Mouse (Mus musculus) left cerebral cortex, postnatal 25 days (tissue): Measurements from ENCODE around the gene 1700021F05Rik. TPM values are rescaled to one million over a fixed set of nuclear protein-coding genes. Genes with fewer than 3 reads are reported as not detected.
A peak's percentile ranks its signal among the peaks of the same experiment; 100 is the strongest.
"Not testable (repeated sequence)": the region's sequence is repeated elsewhere in the genome, so short reads cannot be mapped to it uniquely, and the experiment has no call there.

ENCODE experiments used
- DNase-seq, 2 experiments: peaks; one replicate each; pipeline ENCODE4 v3.0.0; 2022; ENCODE audit warnings: low spot score in 2 of 2, mixed read lengths in 1 of 2
- intact Hi-C: fragments of 180-260 bp; cut with DNase I; formaldehyde crosslinking; loops from one replicate; pipeline ENCODE4 v1.15.1; 2025
- total RNA-seq, 2 experiments: library from RNA; stranded (reverse); gene quantifications; 2 replicates each; pipeline ENCODE4 v1.2.3; 2021

1700021F05Rik gene
- total RNA-seq, 2 experiments from 2014 or later = 42.5 to 42.8 TPM

- intact Hi-C loops = no loop called here
- DNase-seq = no peak
These were observed 8.6 kb upstream of the 1700021F05Rik start for GRCm38 (mm10) chr10:43549411-43549810.

- no peak for DNase-seq
- intact Hi-C loops = loop anchor here (1.0 kb wide), 1 partner anchor 62 kb away; no protein-coding TSS in a partner anchor
These were observed 355 bp upstream of the 1700021F05Rik start for GRCm38 (mm10) chr10:43541153-43541544.

GRCm38 (mm10) chr10:43539746-43540310 is 966 bp downstream of the 1700021F05Rik start:
- intact Hi-C loops = no loop called here
- DNase-seq = peak in 1 of 2 experiments; percentile 20

- intact Hi-C loops = no loop called here
- DNase-seq = no peak
These were observed 2.0 kb downstream of the 1700021F05Rik start for GRCm38 (mm10) chr10:43538831-43539230.

- no peak for DNase-seq
These were observed 3.1 kb downstream of the 1700021F05Rik start for GRCm38 (mm10) chr10:43537652-43538051.

GRCm38 (mm10) chr10:43534382-43534781 is 6.4 kb downstream of the 1700021F05Rik start:
- DNase-seq = no peak
- intact Hi-C loops = no loop called here

More at GRCm38 (mm10) chr10:43537652-43538051, 3.1 kb downstream of the 1700021F05Rik start:
- intact Hi-C loops = no loop called here

- DNase-seq = peak; percentile 17 to 53
These were observed 13.2 kb downstream of the 1700021F05Rik start for GRCm38 (mm10) chr10:43527283-43528269.

GRCm38 (mm10) chr10:43523931-43524330 is 16.9 kb downstream of the 1700021F05Rik start, which contains the start of gene Gm9803:
Gene Gm9803, plus strand, starts transcription at chr10:43524084.
- DNase-seq, intact Hi-C loops: not testable (repeated sequence)

More at GRCm38 (mm10) chr10:43527283-43528269, 13.2 kb downstream of the 1700021F05Rik start:
- intact Hi-C loops = no loop called here

- intact Hi-C loops = no loop called here
- DNase-seq = no peak
These were observed 20.8 kb downstream of the 1700021F05Rik start for GRCm38 (mm10) chr10:43519977-43520376.

GRCm38 (mm10) chr10:43518368-43518767 is 22.4 kb downstream of the 1700021F05Rik start:
- DNase-seq = no peak

GRCm38 (mm10) chr10:43517836-43518235 is 23.0 kb downstream of the 1700021F05Rik start:
- intact Hi-C loops = no loop called here
- no peak for DNase-seq

More at GRCm38 (mm10) chr10:43518368-43518767, 22.4 kb downstream of the 1700021F05Rik start:
- intact Hi-C loops = no loop called here

- DNase-seq = no peak
- intact Hi-C loops = no loop called here
These were observed 23.7 kb downstream of the 1700021F05Rik start for GRCm38 (mm10) chr10:43516992-43517660.

- intact Hi-C loops = no loop called here
These were observed 27.8 kb downstream of the 1700021F05Rik start for GRCm38 (mm10) chr10:43512976-43513375.

GRCm38 (mm10) chr10:43509228-43509627 is 31.6 kb downstream of the 1700021F05Rik start:
- intact Hi-C loops = no loop called here

More at GRCm38 (mm10) chr10:43512976-43513375, 27.8 kb downstream of the 1700021F05Rik start:
- no peak for DNase-seq

GRCm38 (mm10) chr10:43507051-43507450 is 33.7 kb downstream of the 1700021F05Rik start:
- intact Hi-C loops = no loop called here
- DNase-seq = no peak

More at GRCm38 (mm10) chr10:43509228-43509627, 31.6 kb downstream of the 1700021F05Rik start:
- DNase-seq = no peak

GRCm38 (mm10) chr10:43504291-43504690 is 36.5 kb downstream of the 1700021F05Rik start:
- DNase-seq = no peak
- intact Hi-C loops = no loop called here

- no peak for DNase-seq
- intact Hi-C loops = no loop called here
These were observed 38.2 kb downstream of the 1700021F05Rik start for GRCm38 (mm10) chr10:43502599-43502998.

GRCm38 (mm10) chr10:43490846-43491245 is 49.9 kb downstream of the 1700021F05Rik start:
- intact Hi-C loops = no loop called here
- DNase-seq = no peak

GRCm38 (mm10) chr10:43490034-43490433 is 50.8 kb downstream of the 1700021F05Rik start:
- intact Hi-C loops = no loop called here
- no peak for DNase-seq

GRCm38 (mm10) chr10:43489550-43489949 is 51.2 kb downstream of the 1700021F05Rik start:
- no peak for DNase-seq
- intact Hi-C loops = no loop called here
